Comparison of ENCODE assay signal across 16 mouse cellular contexts in the genomic region with DNA sequence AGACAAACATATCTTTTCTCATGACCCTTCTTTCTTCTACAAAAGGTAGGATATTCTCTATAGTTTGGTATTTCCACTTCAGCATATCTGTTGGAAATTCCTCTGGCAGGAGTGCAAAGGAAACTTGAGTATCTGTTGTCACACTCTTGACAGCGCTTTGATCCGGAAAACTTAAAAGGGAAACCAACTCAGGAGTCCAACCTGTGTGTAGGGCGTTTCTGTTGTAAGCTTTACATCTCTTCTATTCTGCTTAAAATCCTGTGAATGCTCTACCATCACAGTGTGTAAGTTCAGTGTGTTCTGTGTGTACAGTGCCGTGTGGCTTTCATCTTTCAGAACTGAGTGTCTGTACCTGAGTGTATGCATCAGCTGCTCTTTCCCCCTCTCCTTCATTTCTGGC.
"Had no signal": no experiment of that assay in that cellular context is flagged by ENCODE, and none has a peak within 500 bp of the region (broad histone marks: within the 10 kb centered on the region; RNA-seq: fewer than 3 reads in every experiment).

No protein-coding gene starts in this region.

- H3K4me3 ChIP-seq: kidney, embryonic 15.5 days; left cerebral cortex, adult 2 months; liver, embryonic 13.5 days; midbrain, embryonic 12.5 days; midbrain, embryonic 15.5 days; neural tube, embryonic 12.5 days; neural tube, embryonic 15.5 days had no signal

- ATAC-seq: midbrain, embryonic 15.5 days had no signal

- H3K27me3 ChIP-seq: kidney, embryonic 15.5 days; liver, embryonic 13.5 days; midbrain, embryonic 12.5 days; midbrain, embryonic 15.5 days; neural tube, embryonic 12.5 days; neural tube, embryonic 15.5 days had no signal

- DNase-seq: kidney, adult 11 months; kidney, adult 8-10 months; kidney, postnatal 10 days; layer of hippocampus, postnatal 36 days; liver, embryonic 13.5 days; right cerebral cortex, adult 18-20 months; right cerebral cortex, postnatal 14 days; right cerebral cortex, postnatal 4 days had no signal

- H3K9ac ChIP-seq: kidney, embryonic 15.5 days; liver, embryonic 13.5 days; midbrain, embryonic 12.5 days; midbrain, embryonic 15.5 days; neural tube, embryonic 12.5 days; neural tube, embryonic 15.5 days had no signal

- H3K27ac ChIP-seq: kidney, embryonic 15.5 days; left cerebral cortex, adult 2 months; liver, embryonic 13.5 days; macrophage; midbrain, embryonic 12.5 days; midbrain, embryonic 15.5 days; neural tube, embryonic 12.5 days; neural tube, embryonic 15.5 days; stomach, postnatal 0 days had no signal

- H3K36me3 ChIP-seq: kidney, embryonic 15.5 days; liver, embryonic 13.5 days; midbrain, embryonic 12.5 days; midbrain, embryonic 15.5 days; neural tube, embryonic 15.5 days had no signal

- H3K9me3 ChIP-seq: kidney, embryonic 15.5 days; liver, embryonic 13.5 days; midbrain, embryonic 12.5 days; midbrain, embryonic 15.5 days; neural tube, embryonic 12.5 days; neural tube, embryonic 15.5 days had no signal

- H3K4me2 ChIP-seq: kidney, embryonic 15.5 days; liver, embryonic 13.5 days; midbrain, embryonic 12.5 days; midbrain, embryonic 15.5 days; neural tube, embryonic 12.5 days; neural tube, embryonic 15.5 days had no signal

- H3K4me1 ChIP-seq: kidney, embryonic 15.5 days; liver, embryonic 13.5 days; midbrain, embryonic 12.5 days; midbrain, embryonic 15.5 days; neural tube, embryonic 12.5 days; neural tube, embryonic 15.5 days had no signal
